Mouse (Mus musculus): ENCODE results near the gene Nmb. TPM values are rescaled to one million over a fixed set of nuclear protein-coding genes. Genes with fewer than 3 reads are reported as not detected.
A peak's percentile ranks its signal among the peaks of the same experiment; 100 is the strongest.

The Nmb gene
- total and polyA plus RNA-seq, 2 experiments from 2014 or later: 12.9 to 13.4 TPM

DNA sequence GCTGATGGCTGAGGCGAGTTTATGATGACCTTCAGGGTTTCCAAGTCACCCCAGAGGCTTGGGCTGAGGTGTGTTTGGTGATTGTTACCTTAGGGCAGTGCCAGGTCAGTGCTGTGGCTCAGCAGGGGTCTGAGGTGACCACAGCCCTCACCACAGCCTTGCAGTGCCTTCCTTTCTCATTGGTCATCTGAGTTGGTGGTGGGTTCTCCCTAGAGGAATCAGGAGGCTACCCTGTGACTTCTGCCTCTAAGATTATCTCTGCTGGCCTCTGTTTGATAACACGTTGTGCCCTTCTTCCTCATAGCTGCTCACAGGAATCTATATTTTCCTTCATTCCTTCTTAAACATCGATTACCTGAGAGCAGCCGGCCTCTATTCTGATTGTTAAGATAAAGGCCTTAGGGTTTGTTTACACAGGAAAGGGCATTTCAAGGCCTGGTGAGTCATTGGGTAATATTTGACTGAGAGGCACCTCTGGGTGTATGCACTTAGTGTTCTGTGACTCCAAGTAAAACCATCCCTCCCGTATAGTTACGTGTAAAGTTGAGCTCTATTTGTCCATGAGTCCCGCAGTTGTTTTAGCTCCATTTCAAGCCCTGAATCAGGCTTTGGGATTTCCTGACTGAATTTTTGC, 38.2 kb downstream of the Nmb start:
- H3K36me3 ChIP-seq (ENCODE audit: insufficient read depth, low read length): peaks cover 30% of the 10 kb centered on the region
- TF ChIP-seq CTCF (IDR thresholded peaks at IDR 0.05; ENCODE audit: low read depth): no peak
- no peak overlapping the region for H3K4me2 ChIP-seq (ENCODE audit: low read depth, low read length)
- H3K9me3 ChIP-seq (ENCODE audit: low read length): no peaks in the 10 kb centered on the region
- no peaks in the 10 kb centered on the region for H3K27me3 ChIP-seq (ENCODE audit: insufficient read depth, low read length)
- peaks cover 11% of the 10 kb centered on the region; the same call in 1 of the 2 replicates for H3K4me1 ChIP-seq (ENCODE audit: insufficient read depth, low read length)
- H3K9ac ChIP-seq (replicated peaks; ENCODE audit: low read length): no peak overlapping the region
- no peak for ATAC-seq
- WGBS: 85% methylated on average over 7 of the region's 7 CpGs
- no peak overlapping the region for H3K27ac ChIP-seq
- DNase-seq (ENCODE audit: low spot score): no peak
- no peak overlapping the region for H3K4me3 ChIP-seq (ENCODE audit: low read length)

DNA sequence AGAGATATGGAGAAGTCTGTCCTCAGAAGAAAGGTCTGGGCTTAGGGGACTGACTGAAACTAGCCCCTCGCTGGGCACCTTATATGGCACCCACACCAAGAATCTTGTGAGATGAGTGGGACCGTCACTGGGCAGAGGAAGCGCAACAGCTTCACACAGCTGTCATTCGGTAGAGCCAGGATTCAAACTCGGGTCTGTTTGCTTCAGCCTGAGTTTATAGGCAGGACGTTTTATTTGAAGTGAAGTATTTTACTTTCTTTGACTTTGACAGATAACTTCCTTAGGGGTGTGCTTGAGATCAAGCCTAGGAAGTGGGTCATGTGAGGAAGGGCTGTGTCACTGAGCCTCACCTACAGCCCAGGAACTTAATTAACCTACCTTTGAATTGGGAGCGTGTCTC, 39.4 kb downstream of the Nmb start:
- no peak for ATAC-seq
- 93% methylated on average over 7 of the region's 7 CpGs for WGBS
- Histone ChIP-seq H3K9me3 (ENCODE audit: low read length) (no peaks in the 10 kb centered on the region), H3K4me2 (ENCODE audit: low read depth, low read length) (no peak overlapping the region), H3K4me3 (ENCODE audit: low read length) (no peak overlapping the region), H3K27ac (no peak overlapping the region), H3K27me3 (ENCODE audit: insufficient read depth, low read length) (no peaks in the 10 kb centered on the region), H3K36me3 (ENCODE audit: insufficient read depth, low read length) (peaks cover 26% of the 10 kb centered on the region), H3K9ac (replicated peaks; ENCODE audit: low read length) (no peak overlapping the region), H3K4me1 (ENCODE audit: insufficient read depth, low read length) (peaks cover 11% of the 10 kb centered on the region; the same call in 1 of the 2 replicates)
- no peak for TF ChIP-seq CTCF (IDR thresholded peaks at IDR 0.05; ENCODE audit: low read depth)
- no peak for DNase-seq (ENCODE audit: low spot score)

DNA sequence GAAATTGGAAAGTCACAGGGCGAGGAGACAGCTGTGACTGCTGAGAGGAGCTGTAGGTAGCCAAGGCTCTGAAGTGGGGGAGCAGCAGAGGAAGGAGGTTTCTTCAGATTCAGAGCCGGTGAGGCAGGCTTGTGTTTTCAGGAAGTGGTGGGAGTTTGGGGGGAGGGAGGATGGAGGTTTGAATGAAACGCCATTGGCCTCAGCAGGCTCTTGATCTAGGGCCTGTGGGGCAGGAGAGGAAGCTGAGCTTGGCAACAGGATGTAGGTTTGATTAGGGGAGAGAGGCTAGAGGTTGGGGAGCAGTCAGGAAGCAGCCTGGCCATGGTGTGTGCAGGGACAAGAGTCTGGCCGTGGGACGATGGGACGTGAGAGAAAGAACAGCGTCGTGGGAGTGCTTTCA, 40.0 kb downstream of the Nmb start:
- no peak overlapping the region for H3K4me3 ChIP-seq (ENCODE audit: low read length)
- ATAC-seq (no peak), DNase-seq (ENCODE audit: low spot score) (no peak)
- no peaks in the 10 kb centered on the region for H3K27me3 ChIP-seq (ENCODE audit: insufficient read depth, low read length)
- H3K4me1 ChIP-seq (ENCODE audit: insufficient read depth, low read length): peaks cover 16% of the 10 kb centered on the region; the same call in 1 of the 2 replicates
- peaks cover 19% of the 10 kb centered on the region for H3K36me3 ChIP-seq (ENCODE audit: insufficient read depth, low read length)
- WGBS: 74% methylated on average over 8 of the region's 8 CpGs
- H3K9ac ChIP-seq (replicated peaks; ENCODE audit: low read length): no peak overlapping the region
- no peak overlapping the region; the same call in 1 of the 2 replicates for H3K27ac ChIP-seq
- TF ChIP-seq CTCF (IDR thresholded peaks at IDR 0.05; ENCODE audit: low read depth): no peak
- no peak overlapping the region for H3K4me2 ChIP-seq (ENCODE audit: low read depth, low read length)
- H3K9me3 ChIP-seq (ENCODE audit: low read length): no peaks in the 10 kb centered on the region

DNA sequence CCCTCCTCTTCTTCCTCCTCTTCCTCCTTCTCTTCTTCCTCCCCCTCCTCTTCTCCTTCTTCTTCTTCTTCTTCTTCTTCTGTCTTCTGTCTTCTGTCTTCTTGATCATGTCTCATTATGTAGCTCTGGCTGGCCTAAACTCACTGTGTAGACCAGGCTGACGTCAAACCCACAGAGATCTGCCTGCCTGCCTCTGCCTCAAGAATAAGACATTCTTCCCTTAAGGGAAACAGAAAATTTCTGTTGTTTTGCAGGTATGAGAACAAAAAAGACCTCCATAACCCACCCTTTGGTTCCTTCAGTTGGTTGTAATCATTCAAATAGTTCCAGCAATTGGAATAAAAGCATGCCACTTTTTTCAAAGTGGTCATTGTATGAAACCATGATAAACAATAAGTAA, 40.7 kb downstream of the Nmb start:
- no peak overlapping the region; the same call in 1 of the 2 replicates for H3K27ac ChIP-seq
- H3K4me2 ChIP-seq (ENCODE audit: low read depth, low read length): no peak overlapping the region
- H3K9me3 ChIP-seq (ENCODE audit: low read length): no peaks in the 10 kb centered on the region
- H3K4me3 ChIP-seq (ENCODE audit: low read length): no peak overlapping the region
- ATAC-seq (no peak), DNase-seq (ENCODE audit: low spot score) (no peak)
- H3K4me1 ChIP-seq (ENCODE audit: insufficient read depth, low read length): peaks cover 16% of the 10 kb centered on the region; the same call in 1 of the 2 replicates
- TF ChIP-seq CTCF (IDR thresholded peaks at IDR 0.05; ENCODE audit: low read depth): no peak
- no peaks in the 10 kb centered on the region for H3K27me3 ChIP-seq (ENCODE audit: insufficient read depth, low read length)
- 71% methylated on average over 1 of the region's 1 CpGs for WGBS
- H3K36me3 ChIP-seq (ENCODE audit: insufficient read depth, low read length): peaks cover 19% of the 10 kb centered on the region
- no peak overlapping the region for H3K9ac ChIP-seq (replicated peaks; ENCODE audit: low read length)

DNA sequence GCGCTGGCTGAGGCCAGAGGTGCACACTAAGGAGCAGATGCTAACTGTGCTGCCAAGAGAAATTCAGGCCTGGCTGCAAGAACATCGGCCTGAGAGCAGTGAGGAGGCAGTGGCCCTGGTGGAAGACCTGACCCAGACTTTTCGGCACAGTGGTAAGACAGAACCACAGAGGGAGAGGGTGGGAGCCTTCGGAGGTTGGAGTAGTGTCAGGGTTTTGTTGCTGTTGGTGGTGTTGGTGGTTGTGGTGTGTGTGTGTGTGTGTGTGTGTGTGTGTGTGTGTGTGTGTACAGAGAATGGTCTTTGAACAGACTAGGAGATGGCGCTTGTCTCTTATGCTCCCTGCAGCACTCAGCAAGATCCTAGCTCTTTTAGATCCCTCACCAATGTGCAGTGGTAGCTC, 41.4 kb downstream of the Nmb start:
- Histone ChIP-seq H3K4me1 (ENCODE audit: insufficient read depth, low read length) (peaks cover 16% of the 10 kb centered on the region; the same call in 1 of the 2 replicates), H3K27ac (no peak overlapping the region), H3K4me3 (ENCODE audit: low read length) (no peak overlapping the region), H3K4me2 (ENCODE audit: low read depth, low read length) (peak overlapping the region; percentile 28; the same call in 1 of the 2 replicates), H3K27me3 (ENCODE audit: insufficient read depth, low read length) (no peaks in the 10 kb centered on the region), H3K36me3 (ENCODE audit: insufficient read depth, low read length) (peaks cover 13% of the 10 kb centered on the region), H3K9me3 (ENCODE audit: low read length) (no peaks in the 10 kb centered on the region), H3K9ac (replicated peaks; ENCODE audit: low read length) (no peak overlapping the region)
- DNase-seq (ENCODE audit: low spot score) (no peak), ATAC-seq (no peak)
- WGBS: 77% methylated on average over 5 of the region's 5 CpGs
- no peak for TF ChIP-seq CTCF (IDR thresholded peaks at IDR 0.05; ENCODE audit: low read depth)

DNA sequence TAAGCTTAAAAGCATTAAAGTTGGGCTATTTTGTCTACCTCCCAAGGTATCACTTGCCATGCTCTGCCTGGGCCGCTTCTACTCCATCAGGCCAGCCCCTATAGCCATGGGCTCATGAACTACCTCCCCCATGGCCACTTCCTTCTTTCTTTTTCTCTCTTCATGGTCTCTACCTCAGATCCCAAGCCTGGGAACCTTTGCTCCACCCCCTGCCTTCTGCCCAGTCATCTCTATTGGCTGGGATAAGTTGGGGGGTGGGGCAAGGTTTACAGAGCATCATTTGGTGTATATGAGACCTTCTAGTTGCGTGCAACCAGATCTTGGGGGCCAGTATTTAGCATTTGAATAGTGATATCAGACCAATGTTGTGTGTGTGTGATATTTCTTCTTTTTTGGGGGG, 42.4 kb downstream of the Nmb start:
- H3K36me3 ChIP-seq (ENCODE audit: insufficient read depth, low read length): peaks cover 8% of the 10 kb centered on the region
- no peaks in the 10 kb centered on the region for H3K9me3 ChIP-seq (ENCODE audit: low read length)
- H3K9ac ChIP-seq (replicated peaks; ENCODE audit: low read length): no peak overlapping the region
- no peaks in the 10 kb centered on the region for H3K27me3 ChIP-seq (ENCODE audit: insufficient read depth, low read length)
- WGBS: 84% methylated on average over 2 of the region's 2 CpGs
- H3K4me2 ChIP-seq (ENCODE audit: low read depth, low read length): peak overlapping the region; percentile 29; the same call in 1 of the 2 replicates
- no peak overlapping the region for H3K27ac ChIP-seq
- no peak overlapping the region for H3K4me3 ChIP-seq (ENCODE audit: low read length)
- no peak for ATAC-seq
- no peak for DNase-seq (ENCODE audit: low spot score)
- peaks cover 16% of the 10 kb centered on the region; the same call in 1 of the 2 replicates for H3K4me1 ChIP-seq (ENCODE audit: insufficient read depth, low read length)
- TF ChIP-seq CTCF (IDR thresholded peaks at IDR 0.05; ENCODE audit: low read depth): no peak

DNA sequence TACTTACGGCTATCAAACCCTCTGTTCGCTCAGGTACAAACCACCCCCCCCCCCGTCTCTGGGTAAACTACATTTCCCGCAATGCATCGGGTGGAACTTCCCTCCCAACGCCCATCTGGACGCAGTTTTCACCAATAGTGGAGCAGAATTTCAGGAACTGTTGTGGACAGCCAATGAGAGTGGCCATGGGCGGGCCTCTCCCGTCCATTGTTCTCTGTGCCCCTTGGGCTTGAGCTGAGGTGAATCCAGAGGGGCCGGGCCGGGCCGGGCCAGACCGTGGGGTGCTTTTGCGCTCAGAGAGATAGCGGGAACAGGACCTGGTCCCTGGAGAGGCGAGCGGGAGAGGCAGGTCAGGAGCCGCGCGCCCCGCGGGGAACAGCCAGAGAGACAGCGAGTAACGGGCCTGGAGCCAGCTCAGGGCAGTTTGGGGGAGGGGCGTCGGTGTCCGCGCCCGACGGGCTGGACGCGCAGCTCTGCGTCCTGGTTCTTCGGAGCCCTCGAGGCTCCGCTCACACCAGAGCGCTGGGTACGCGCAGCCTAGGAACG, 44.1 kb downstream of the Nmb start, which contains the start of gene Zscan2:
Gene Zscan2 (plus strand): TSS at position 192 of the 546 bp plus-strand sequence.
- peak within 1 kb of the TSS; percentile 82 for H3K27ac ChIP-seq
- under 1% methylated on average over 40 of the region's 40 CpGs for WGBS
- no peak for TF ChIP-seq CTCF (IDR thresholded peaks at IDR 0.05; ENCODE audit: low read depth)
- DNase-seq (ENCODE audit: low spot score): peak; percentile 97
- ATAC-seq: peak; percentile 98
- H3K9me3 ChIP-seq (ENCODE audit: low read length): no peaks in the 10 kb centered on the region
- peak within 1 kb of the TSS; percentile 79 for H3K9ac ChIP-seq (replicated peaks; ENCODE audit: low read length)
- H3K4me1 ChIP-seq (ENCODE audit: insufficient read depth, low read length): peaks cover 16% of the 10 kb centered on the region; the same call in 1 of the 2 replicates
- no peaks in the 10 kb centered on the region for H3K27me3 ChIP-seq (ENCODE audit: insufficient read depth, low read length)
- H3K36me3 ChIP-seq (ENCODE audit: insufficient read depth, low read length): peaks cover 8% of the 10 kb centered on the region
- peak within 1 kb of the TSS; percentile 79 for H3K4me3 ChIP-seq (ENCODE audit: low read length)
- peak within 1 kb of the TSS; percentile 85 for H3K4me2 ChIP-seq (ENCODE audit: low read depth, low read length)

All from hindbrain, postnatal 0 days (tissue).